Mouse (Mus musculus) MN1 (cell line): ENCODE data around the gene Orc5.
A peak's percentile ranks its signal among the peaks of the same experiment; 100 is the strongest.

Experiments
- DNase-seq: peaks from one replicate; pipeline ENCODE4 v3.0.0-alpha.2; 2016; ENCODE audit warnings: low spot score

Orc5 gene

GRCm38 (mm10) chr5:22550033-22550551 lies at the start of gene Orc5:
Gene Orc5 (minus strand): TSS chr5:22550429.
- peak; percentile 88 for DNase-seq

- no peak for DNase-seq
These were observed 46.8 kb upstream of the Orc5 start for GRCm38 (mm10) chr5:22596981-22597380.

- DNase-seq: no peak
These were observed 39.2 kb upstream of the Orc5 start for GRCm38 (mm10) chr5:22589370-22589966.

- DNase-seq: no peak
These were observed 37.3 kb upstream of the Orc5 start for GRCm38 (mm10) chr5:22587492-22587891.

GRCm38 (mm10) chr5:22584556-22584955 lies 34.3 kb upstream of the Orc5 start:
- DNase-seq: no peak

- DNase-seq: no peak
These were observed 27.8 kb upstream of the Orc5 start for GRCm38 (mm10) chr5:22578011-22578410.

- DNase-seq: no peak
These were observed 24.5 kb upstream of the Orc5 start for GRCm38 (mm10) chr5:22574751-22575150.

GRCm38 (mm10) chr5:22574161-22574560 lies 23.9 kb upstream of the Orc5 start:
- DNase-seq: no peak

- DNase-seq: no peak
These were observed 23.5 kb upstream of the Orc5 start for GRCm38 (mm10) chr5:22573696-22574095.

- DNase-seq: no peak
These were observed 22.7 kb upstream of the Orc5 start for GRCm38 (mm10) chr5:22572881-22573280.

GRCm38 (mm10) chr5:22572456-22572855 lies 22.2 kb upstream of the Orc5 start:
- DNase-seq: no peak

- no peak for DNase-seq
These were observed 15.5 kb upstream of the Orc5 start for GRCm38 (mm10) chr5:22565708-22566107.

- DNase-seq: no peak
These were observed 9.6 kb upstream of the Orc5 start for GRCm38 (mm10) chr5:22559801-22560200.

GRCm38 (mm10) chr5:22557491-22558113 lies 7.4 kb upstream of the Orc5 start:
- DNase-seq: no peak

- no peak for DNase-seq
These were observed 6.5 kb upstream of the Orc5 start for GRCm38 (mm10) chr5:22556713-22557112.

- DNase-seq: no peak
These were observed 2.1 kb upstream of the Orc5 start for GRCm38 (mm10) chr5:22552233-22552765.

GRCm38 (mm10) chr5:22549366-22550032 lies 730 bp downstream of the Orc5 start:
- peak; percentile 10 for DNase-seq

GRCm38 (mm10) chr5:22548556-22549161 lies 1.6 kb downstream of the Orc5 start:
- DNase-seq: no peak

GRCm38 (mm10) chr5:22546536-22546935 lies 3.7 kb downstream of the Orc5 start:
- DNase-seq: no peak

- DNase-seq: no peak
These were observed 4.9 kb downstream of the Orc5 start for GRCm38 (mm10) chr5:22545305-22545704.

- no peak for DNase-seq
These were observed 7.6 kb downstream of the Orc5 start for GRCm38 (mm10) chr5:22542676-22543075.

- no peak for DNase-seq
These were observed 11.1 kb downstream of the Orc5 start for GRCm38 (mm10) chr5:22538996-22539600.
